Mouse (Mus musculus): ENCODE results near the gene Cln3.

Gene Cln3

GRCm38 (mm10) chr7:126523316-126523715 is 62.3 kb downstream of the Cln3 start:
- DNase-seq (ENCODE audit: low spot score in 2 of 2): no peak
